Mouse (Mus musculus): ENCODE data around the gene Wdr86.

DNA sequence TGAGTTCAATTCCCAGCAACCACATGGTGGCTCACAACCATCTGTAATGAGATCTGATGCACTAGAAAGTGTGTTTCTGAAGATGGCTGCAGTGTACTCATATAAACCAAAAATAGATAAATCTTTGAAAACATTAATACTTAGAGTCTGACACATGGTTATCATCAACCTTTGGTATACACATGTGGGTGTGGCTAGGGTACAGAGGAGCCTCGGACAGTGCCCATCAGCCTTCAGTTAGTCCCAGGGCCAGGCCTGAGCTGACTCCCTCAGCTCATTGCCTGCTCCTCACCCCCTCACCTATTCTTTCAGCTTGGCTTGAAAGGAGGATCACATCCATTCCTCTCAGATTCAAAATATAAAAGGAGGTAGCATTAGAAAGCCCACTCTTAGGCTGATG lies 8.0 kb upstream of the Wdr86 start:
- no peak for TF ChIP-seq CTCF (IDR thresholded peaks at IDR 0.05; ENCODE audit: low read depth)
- TF ChIP-seq EP300 (IDR thresholded peaks at IDR 0.05; ENCODE audit: low read depth) = no peak
